In genomic region chr3:153176749-153177148, GRCm38 (mm10) we compare ENCODE assay signal across 7 mouse cellular contexts.
"Had no signal": no experiment of that assay in that cellular context is flagged by ENCODE, and none has a peak within 500 bp of the region (broad histone marks: within the 10 kb centered on the region; RNA-seq: fewer than 3 reads in every experiment).

No protein-coding gene starts in this region.

- H3K27me3 ChIP-seq: limb, embryonic 13.5 days had no signal

- DNase-seq: kidney, adult 18-20 months; kidney, postnatal 10 days; kidney, postnatal 4 days had no signal

- H3K36me3 ChIP-seq: limb, embryonic 13.5 days had no signal

- H3K9me3 ChIP-seq: limb, embryonic 13.5 days had no signal

- H3K4me3 ChIP-seq: layer of hippocampus, adult 2 months; limb, embryonic 13.5 days had no signal

- H3K9ac ChIP-seq: limb, embryonic 13.5 days; liver, embryonic 14.5 days had no signal

- H3K4me2 ChIP-seq: limb, embryonic 13.5 days had no signal

- H3K27ac ChIP-seq: layer of hippocampus, adult 2 months; limb, embryonic 13.5 days; liver, embryonic 14.5 days; stomach, postnatal 0 days had no signal
